Mouse (Mus musculus) bone marrow macrophage, adult 2 months (primary cell): ENCODE measurements around the gene Slc7a8.

ENCODE experiments used
- CTCF ChIP-seq: IDR thresholded peaks from 2 replicates; pipeline ENCODE4 v1.5.1; 2012; ENCODE audit warnings: low read depth, mild to moderate bottlenecking, low read length, moderate library complexity
- POLR2A ChIP-seq: IDR thresholded peaks from 2 replicates; pipeline ENCODE4 v1.6.1; 2012; ENCODE audit warnings: mild to moderate bottlenecking, low read depth, low read length, borderline replicate concordance

DNA sequence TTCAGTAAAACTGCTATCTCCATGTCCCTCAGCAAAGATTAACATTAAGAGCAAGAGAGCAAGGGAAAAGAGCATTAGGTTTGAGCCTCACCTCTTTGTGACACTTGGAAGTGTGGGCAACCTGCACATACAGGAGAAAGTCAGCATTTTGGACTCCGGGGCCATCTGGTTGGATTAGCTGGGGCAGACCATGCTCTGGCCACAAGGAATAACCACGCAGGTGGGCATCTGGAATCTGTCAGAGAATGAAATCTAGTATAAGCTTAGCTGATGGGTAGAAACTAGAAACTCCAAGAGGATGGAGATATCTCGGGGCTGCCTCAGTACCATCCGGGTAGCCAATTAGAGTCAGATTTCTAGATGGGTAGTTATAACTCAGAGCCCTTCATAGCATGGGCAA lies 85.0 kb downstream of the Slc7a8 start:
- TF ChIP-seq POLR2A (no peak), CTCF (no peak)
